Mouse (Mus musculus) ovary, postnatal 14 days (tissue): ENCODE measurements around the gene Exd1.
A peak's percentile ranks its signal among the peaks of the same experiment; 100 is the strongest.

Experiments
- DNase-seq: peaks from one replicate; pipeline ENCODE4 v3.0.0; 2022; ENCODE audit warnings: low spot score

Gene Exd1

DNA sequence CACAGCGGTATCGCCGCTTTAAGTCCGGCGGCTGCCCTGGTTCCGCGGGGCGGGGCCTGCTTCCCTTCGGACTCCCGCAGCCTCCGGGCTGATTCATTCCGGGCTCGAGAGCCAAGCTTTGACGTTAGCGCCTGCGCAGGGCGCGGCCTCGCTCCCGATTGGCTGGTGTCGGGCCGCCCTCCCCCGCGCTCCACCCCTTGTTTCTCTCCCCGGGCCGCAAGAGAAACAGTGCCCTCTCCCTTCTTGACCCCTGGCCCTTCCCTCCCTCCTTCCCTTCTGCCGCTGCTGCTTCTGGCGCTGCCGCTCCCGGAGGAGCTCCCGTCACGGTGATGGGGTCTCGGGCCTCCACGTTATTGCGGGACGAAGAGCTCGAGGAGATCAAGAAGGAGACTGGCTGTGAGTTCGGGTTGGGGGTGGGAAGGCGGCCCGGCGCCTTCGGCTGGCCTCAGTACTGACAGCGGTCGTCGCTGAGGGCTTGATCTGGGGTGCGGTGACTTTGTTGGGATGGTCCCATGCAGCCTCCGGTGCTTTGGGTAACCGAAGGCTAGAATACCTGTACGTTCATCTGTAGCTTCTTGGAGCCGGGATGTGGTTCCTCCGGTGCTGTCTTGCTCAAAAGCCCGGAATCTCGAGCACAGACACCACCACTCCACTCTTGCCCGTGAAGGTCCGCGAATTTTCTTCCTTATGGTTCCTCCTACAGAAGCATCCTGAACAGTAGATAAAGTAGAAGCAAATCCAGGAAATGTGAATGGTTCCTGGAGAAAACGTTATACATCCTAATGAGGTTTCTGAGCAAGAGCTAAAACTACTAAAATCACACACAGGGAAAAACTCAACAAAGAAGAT, at the start of gene Exd1, which contains the start of gene Chp1:
Gene Exd1, minus strand, starts transcription at position 106 of the 849 bp plus-strand sequence.
Gene Chp1, plus strand, starts transcription at position 176 of the 849 bp plus-strand sequence.
- peak; percentile 98 for DNase-seq

DNA sequence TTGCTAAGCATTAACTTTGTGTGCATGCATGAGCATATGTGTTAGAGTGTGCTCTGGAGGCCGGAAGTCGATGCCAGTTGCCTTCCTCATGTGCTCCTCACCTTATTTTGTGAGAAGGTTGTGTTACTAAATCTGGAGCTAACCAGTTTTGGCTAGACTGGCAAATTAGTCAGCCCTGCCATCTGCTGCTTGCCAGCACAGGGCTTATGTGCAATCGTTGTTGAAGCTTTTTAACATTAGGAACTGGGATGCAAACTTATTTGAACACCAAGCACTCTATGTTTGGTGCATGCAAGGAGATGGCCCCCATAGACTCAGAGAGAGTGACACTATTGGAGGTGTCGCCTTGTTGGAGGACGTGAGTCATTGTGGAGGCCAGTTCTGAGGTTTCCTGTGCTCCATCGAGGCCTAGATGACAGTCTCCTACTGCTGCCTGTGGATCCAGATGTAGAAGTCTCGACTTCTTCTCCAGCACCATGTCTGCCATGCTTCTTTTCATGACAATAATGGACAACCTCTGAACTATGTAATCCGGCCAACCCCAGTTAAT, 49.4 kb upstream of the Exd1 start:
- DNase-seq = no peak

DNA sequence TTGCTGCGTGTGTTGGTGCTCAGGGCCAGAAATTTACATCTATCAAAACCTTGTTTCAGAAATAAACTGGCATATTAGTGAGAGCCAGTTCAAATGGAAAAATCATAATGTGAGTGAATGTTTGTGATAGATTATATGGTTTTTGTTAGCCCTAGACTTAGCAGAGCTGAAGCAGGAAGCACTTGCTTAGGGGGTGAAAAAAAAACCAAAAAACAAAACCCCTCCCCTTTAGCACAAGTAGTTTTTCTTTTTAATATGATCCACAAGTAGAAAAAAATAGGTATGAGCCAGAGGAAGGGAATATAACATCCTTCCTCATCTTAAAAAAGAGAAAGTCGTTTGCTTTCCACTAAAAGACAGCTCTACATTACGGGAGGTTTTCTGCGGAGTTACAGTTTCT, 47.9 kb upstream of the Exd1 start:
- DNase-seq = no peak

DNA sequence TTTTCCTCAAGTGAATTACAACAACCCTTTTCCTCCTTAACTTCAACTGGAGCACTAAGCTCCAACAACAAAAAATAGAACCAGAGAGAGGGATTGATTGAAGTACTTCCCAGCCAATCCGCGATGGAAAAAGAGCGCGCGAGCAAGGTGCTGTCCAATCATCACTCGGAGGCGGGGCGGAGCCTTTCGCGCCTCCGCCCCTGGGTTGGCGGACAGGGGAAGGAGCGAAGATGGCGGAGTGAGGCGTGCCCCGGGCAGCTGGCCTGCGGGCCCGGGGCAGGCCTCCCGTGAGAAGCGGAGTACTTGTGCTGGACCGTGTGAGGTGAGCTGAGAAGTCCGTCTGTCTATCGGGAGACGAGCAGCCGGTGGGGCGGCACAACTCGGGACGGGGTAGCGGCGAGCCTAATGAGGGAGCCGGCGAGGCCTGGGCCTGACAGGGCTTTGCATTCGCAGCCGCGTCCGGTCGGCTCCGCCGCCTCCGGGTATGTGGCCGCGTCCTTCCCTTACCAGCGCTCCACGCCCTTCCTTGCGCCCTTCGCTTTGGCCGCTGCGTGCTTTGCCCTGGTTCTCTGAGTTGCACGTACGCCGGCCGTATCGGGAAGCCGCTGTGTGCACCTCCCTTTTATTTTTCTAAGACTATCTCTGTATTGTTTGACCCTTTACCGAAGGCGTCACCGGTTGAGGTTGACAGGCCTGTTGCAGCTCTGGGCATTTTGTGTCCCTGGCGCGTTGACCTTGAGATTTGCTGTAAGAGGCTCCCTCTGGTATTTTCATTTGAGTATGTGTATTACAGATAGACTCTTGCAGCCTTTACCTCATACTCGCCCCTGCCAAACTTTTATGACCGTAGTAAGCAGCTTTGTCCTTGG, 46.9 kb upstream of the Exd1 start:
- peak; percentile 97 for DNase-seq

DNA sequence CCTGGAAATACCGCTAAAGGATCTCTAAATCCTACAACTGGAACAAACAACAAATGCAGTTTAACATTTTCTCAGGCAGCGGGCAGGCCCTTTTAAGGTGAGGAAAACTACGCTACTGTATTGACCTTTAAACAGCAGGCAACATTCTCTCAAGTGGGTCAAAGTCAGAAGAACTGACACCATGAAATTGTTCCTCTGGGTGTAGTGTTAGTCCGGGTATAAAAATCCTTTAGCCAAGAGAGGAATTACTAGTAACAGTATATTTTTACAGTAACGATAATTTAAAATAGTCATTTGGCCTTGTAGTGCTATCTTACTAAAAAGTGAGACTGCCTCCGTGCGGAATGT, 46.3 kb upstream of the Exd1 start:
- no peak for DNase-seq

DNA sequence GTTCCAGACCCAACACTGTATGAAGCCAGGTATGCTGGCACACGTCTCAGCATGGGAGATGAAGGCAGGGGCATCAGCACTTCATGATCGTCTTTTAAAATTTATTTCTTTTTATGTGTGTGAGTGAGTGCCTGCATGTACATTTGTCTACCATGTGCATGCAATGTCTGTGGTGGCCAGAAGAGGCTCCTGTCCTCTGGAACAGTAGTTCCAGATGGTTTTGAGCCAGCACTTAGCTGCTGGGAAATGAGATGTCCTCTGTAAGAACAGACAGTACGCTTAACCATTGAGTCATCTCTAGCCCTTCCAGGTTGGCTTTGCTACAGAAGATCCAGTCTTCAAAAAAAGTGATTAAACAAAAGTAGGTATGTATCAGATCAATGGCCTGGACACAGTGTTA, 43.8 kb upstream of the Exd1 start:
- DNase-seq = no peak

DNA sequence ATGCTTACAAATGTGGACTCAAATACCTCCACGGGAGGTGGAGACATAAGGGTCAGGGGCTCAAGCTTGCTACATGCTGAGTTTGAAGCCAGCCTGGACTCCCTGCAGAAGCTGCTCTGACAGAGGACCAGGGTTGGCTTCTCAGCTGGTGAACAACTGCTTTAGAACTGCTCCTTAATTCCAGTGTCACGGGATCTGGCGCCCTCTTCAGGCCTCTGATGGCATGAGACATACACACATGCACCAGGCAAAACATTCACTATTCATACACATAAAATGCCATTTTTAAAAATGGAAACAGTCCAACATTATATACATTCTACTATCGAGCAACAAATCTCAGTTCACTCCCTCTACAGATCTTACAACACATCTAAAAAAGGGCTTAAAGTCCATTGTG, 40.0 kb upstream of the Exd1 start:
- DNase-seq = peak; percentile 36

DNA sequence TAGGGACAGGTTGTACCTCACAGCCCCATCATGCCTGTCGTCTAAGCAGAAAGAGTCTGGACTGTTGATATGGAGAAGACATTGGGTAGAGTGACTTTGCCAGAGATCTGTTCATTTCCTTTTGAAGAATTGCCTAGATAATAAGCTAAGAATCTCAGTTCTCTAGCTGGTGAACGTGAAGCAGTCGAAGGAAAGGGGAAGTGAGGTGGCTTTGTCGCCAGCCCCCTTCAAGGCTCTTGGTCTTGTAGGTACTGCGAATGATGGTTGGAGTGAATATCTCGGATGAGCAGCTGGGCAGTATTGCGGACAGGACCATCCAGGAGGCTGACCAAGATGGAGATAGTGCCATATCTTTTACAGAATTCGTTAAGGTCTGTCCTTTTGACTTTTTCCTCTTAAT, 36.9 kb upstream of the Exd1 start:
- no peak for DNase-seq

DNA sequence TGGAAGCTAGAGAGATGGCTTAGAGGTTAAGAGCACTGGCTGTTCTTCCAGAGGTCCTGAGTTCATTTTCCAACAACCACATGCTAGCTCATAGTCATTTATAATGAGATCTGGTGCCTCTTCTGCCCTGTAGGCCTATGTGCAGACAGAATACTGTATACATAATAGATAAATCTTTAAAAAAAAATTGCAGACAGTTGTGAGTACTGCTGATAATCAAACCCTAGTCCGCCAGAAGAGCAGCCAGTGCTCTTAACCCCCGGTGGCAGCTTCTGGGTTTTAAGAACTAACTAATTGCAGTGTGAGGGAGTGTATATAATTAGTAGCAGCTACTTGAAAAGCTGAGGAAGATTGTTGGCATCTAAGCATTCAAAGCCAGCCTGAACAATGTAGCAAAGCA, 36.0 kb upstream of the Exd1 start:
- no peak for DNase-seq

DNA sequence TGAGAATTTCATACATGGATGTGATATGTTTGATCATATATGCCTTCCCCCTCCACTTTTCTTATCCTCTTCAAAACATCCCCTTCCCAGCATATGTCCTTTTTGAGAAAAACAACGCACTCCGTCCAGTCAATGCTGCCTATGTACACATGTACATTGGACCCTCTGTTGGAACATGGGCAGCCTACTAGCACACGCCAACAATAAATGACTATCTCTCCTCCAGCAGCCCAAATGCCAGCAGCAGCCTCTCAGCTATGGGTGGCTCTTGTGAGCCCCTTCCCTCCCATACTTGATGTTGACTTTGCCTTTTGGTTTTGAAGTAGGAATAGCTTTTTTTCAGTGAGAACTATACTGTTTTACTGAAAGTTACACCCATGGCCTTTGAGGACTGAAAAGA, 34.1 kb upstream of the Exd1 start:
- DNase-seq = no peak

DNA sequence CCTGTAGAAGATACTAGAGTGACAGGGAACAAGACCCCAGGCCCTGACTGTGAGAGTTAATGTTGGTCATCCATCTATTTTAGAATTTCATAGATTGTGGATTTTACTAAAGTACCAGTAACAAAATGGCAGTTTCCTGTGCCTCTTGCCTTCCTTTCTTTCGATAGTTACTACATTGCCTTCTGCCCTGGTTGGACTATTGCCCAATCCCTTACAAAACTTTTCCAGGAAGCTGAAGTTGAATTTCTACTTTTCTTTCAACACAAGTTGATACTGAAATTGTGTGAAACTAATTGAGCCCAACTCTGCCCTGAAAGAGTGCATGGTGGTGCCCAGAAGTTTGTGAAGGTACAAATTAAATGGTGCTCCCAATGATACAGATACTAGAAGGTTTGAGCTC, 25.0 kb upstream of the Exd1 start:
- no peak for DNase-seq

DNA sequence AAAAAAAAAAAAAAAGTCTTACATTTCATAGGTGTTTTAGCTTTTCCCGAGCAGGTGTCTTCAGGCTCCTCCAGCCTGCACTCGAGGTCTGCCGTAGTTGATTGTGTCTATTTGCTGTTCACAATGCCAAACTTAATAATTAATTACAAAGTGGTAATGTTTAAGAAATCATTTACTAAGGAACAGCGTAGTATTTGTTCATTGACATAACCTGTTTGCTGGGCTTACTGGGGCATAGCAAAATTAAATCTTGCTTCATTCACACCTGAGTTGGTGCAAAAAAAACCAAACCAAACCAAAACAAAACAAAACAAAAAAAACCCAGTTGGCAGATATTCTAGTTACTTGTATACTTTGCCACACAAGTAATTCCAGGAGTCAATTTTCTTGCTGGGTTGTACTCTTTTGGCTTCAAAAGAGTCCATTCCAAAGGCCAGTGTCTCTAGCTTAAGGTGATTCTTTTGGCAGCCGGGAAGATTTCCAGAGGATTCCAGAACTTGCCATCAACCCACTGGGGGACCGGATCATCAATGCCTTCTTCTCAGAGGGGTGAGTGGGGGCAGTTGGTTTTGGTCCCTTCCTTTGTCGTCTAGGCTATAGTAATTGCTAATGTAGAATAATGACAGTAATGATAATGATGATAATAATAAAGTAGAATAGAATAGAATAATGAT, 18.9 kb upstream of the Exd1 start:
- DNase-seq = no peak

DNA sequence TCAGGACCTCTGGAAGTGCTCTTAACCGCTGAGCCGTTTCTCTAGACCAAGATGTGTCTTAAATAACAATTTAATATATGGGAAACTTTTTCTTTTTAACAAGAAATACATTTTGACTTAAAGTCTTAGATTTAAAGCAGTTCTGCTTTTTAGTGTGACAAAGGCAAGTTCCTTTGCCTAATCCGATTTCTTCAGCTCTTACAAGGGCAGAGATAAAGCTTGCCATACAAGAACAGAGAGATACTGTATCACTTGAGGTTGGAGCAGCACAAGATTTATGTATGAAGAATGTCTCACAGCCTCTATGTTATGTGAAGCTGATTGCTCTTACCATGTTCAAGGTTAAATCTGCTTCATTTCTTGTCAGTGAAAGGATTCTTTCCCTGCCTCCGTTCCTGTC, 17.9 kb upstream of the Exd1 start:
- DNase-seq = no peak

DNA sequence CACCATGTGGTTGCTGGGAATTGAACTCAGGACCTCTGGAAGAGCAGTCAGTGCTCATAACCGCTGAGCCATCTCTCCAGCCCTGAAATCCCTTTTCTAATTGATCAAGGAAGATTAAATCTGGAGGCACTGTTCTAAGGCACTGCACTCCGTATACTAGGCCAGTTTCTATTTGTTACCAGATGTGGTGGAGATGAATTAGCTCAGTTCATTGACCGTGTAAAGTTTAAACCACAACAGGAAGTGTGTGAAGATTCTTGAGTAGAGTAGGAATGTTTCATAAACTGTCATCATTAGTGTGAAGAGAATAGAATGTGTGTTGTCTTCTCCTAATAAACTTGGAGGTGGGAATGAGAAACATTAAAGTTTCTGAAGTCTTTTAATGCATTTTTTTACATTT, 14.4 kb upstream of the Exd1 start:
- DNase-seq = no peak

DNA sequence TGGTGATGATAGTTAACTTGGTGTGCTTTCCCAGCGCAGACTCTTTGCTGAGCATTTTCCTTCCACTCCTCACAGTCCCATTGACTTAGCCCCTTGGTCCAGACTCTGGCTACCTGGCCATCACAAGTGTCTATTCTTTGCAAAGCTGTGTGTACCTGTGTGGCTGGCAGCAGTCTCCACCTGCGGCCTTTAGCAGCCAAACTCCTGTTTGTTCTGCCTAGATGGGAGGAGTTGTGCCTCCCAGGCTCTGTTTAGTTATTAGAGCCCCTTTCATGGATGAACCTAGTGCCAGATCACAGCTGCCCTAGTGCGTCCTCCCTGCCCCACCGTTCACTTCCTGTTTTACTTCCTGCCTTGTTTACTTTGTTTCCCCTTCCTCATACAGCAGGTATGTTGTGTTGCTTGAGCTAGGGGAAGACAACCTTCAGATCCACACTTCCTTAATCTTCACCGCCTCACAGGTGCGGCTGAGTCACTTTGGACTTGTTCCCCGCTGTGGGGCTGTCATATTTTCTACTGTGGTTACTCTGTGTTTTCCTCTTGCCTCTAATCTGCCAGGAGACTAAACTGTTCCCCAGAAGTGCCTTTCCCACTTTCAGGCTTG, 11.4 kb upstream of the Exd1 start:
- no peak for DNase-seq

DNA sequence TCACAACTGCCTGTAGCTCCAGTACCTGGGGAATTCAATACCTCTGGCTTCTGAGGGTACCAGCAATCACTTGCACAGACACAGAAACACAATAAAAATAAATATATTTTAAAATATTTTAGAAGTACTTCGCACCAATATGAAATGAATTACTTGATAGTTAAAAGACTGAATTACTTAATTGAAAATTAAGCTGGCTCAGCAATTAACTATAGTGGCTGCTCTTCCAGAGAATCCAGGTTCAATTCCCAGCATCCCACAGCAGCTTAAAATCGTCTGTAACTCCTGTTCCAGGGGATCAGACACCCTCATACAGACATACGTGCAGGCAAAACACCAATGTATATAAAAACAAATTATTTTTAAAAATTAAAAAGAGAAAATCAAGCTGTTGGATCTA, 10.6 kb upstream of the Exd1 start:
- DNase-seq = no peak

DNA sequence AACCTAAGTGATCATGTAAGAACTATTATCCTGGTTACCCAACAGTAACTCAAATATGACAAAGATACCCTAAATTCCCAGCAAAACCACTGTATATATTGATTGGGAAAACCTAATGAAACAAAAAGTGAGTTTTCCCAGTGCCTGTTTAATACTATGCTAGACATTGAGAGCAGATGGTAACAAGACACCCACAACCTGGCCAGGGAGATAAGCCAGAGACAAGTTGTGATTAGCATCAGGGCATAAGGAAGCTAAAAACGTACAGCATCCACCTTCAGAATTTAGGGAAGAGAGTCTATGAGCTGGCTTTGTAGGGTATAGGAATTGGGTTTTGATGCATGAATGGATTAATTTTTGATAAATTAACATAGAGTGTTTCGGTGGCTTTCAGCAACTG, 2.3 kb upstream of the Exd1 start:
- no peak for DNase-seq

DNA sequence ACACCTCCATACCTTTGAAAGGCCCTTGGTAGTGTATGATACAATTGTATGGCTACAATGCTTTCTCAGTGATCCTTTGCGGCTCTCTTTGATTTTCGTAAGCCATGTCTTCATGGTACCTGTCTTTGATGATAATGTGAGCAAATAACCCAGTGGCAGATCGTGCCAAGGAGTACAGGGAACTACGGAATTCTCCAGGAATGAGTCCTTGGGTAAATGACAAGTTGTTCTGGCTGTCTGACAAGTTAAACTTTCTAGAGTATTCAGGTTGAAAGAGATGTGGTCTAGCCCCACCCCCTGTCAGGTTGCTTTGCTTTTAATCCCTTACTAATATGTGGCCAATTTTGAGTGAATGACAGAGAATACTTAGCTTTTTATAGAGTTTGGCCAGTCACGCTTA, 1.3 kb upstream of the Exd1 start:
- no peak for DNase-seq

DNA sequence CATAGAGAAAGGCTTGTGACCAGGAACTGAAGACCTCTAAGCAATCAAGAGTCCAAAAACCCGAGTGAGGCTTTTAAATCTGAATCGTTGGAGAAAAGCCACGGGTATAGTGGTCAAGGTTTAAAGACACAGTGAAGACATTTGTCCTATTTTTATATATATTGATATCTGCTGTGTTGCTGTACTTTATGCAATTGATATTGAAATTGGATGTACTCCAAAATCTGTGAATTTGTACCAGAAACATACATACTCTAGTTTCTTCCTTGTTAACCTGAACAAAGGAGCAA, 889 bp upstream of the Exd1 start:
- no peak for DNase-seq

DNA sequence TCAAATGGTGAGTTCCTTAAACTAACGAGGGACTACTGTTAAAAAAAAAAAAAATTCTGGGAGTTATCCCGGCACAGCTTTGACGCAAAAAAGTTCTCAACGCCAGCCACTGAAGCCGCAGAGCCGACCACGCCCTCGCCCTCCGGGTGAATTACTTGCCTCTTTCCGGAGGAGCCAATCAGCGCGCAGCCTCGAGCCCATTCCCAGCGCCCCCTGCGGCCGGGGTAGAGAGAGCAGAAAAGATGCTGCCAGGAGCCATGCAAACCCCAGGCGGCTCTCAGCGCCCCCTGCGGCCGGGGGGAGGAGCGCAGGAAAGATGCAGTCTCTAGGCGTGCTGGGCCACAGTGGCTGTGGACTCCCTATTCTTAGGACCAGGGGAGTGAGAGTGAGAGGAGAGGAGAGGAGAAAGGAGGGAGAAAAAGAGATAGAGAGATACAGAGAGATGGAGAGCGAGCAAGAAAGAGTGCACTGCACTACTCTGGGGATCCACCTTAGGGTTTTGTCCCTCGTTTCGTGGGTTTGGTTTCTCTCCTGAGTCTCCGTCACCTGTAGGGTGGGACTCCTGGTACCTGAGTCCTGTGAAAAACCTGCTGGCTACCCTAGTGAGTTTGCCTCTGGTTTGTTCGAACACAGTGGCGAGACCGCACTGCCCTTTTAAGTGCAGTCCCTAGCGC, 442 bp downstream of the Exd1 start:
- DNase-seq = peak; percentile 74

DNA sequence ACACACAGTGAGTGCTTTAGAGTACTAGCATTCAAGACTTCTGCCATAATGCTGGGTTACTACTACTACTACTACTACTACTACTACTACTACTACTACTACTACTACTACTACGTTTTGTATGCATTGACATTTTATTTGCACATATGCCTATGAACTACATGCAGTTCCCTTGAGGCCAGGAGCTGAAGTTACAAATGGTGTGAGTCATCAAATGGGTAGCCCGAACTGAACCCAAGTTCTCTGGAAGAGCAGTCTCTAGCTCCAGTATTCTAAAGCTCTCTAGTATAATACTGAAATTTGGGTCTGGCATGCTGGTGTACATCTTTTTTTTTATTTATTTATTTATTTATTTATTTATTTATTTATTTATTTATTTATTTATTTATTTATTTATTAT, 3.8 kb downstream of the Exd1 start:
- DNase-seq = no peak

DNA sequence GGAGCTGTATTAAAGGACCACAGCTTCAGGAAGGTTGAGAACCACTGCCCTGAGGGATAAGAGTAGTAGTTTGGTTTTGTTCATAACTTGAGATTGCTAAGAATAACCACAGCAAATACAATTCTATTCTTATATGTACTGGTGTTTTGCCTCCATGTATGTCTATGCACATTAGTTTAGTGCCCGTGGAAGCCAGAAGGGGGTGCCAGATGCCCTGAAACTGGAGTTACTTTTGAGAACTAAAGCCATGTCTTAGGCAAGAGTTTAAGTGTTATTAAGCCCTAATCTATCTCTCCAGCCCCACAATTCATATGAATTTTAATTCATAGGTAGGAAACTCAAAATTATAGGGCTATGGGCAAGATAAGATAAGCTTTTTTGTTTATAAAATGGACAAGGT, 5.3 kb downstream of the Exd1 start:
- DNase-seq = peak; percentile 42
